Comparison of ENCODE assay signal across 7 mouse cellular contexts in the genomic region with DNA sequence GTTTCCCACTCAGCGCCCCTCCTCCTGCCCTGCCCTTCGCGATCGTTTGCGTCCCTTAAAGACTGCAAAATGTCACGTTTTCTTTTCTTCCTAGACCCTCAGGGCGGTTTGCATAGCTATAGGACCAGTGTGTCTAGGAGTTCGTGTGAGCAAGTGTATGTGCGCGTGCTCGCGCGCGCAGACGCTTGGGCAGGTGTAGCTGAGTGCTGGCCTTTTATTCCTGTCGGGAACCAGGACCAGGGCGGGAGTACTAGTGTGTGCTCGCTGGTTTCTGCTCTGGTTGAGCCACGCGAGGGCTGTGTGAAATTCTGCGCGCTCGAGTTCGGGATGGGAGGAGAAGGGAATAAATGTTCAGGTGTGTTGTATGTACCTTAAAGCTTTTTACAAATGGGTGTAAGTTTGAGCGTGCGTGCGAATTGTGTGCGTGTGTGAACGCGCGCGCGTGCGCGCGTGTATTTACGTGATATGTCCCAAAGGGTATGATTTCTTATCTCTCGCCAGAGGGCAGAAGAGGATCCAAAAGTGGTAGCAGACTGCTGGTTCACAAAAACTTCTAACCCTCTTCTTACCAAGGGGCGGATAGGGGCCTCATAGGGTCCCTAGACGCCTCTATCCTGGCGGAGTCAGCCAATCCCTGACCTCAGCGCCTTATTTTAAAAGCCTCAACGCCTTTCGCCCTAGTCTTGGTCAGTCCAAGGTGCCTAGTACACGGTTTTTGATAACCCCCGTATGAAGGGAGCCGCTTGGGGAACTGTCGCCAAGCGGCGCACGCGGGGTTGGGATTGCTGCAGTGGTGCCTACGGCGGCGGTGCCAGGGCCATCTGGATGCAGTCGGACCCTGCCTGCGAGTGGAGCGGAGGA. TPM values are rescaled to one million over a fixed set of nuclear protein-coding genes. Genes with fewer than 3 reads are reported as not detected.
DNase-seq lines count a peak whose midpoint lies in the region; ATAC-seq and TF ChIP-seq lines count a peak whose summit lies in the region.

No protein-coding gene starts in this region.

- peak overlapping the region; percentile 79 for H3K4me2 ChIP-seq in stomach, postnatal 0 days (replicated peaks; ENCODE audit: low read depth)

- no peak overlapping the region for H3K27ac ChIP-seq in embryonic facial prominence, embryonic 10.5 days (replicated peaks)
- H3K27ac ChIP-seq in stomach, postnatal 0 days (replicated peaks) = no peak overlapping the region

- DNase-seq in 3T3-L1 (ENCODE audit: low read depth, low spot score) = peak; percentile 58
- DNase-seq in embryonic facial prominence, embryonic 10.5 days (ENCODE audit: low spot score) = peak; percentile 61
- peak; percentile 57 to 77 for DNase-seq in left cerebral cortex, postnatal 25 days (ENCODE audit: low spot score in 2 of 2)
- DNase-seq in stomach, postnatal 0 days (ENCODE audit: low spot score) = no peak

- intact Hi-C loops in left cerebral cortex, postnatal 25 days (cut with DNase I) = loop anchor here (1.0 to 5.0 kb wide), 4 partner anchors 18 to 170 kb away; partner anchors contain the start of genes Tnks1bp1 and Zdhhc5

- TF ChIP-seq CTCF in stomach, postnatal 0 days (IDR thresholded peaks at IDR 0.05; ENCODE audit: low read depth) = peak; percentile 45

- no peaks in the 10 kb centered on the region for H3K9me3 ChIP-seq in embryonic facial prominence, embryonic 10.5 days
- H3K9me3 ChIP-seq in stomach, postnatal 0 days (ENCODE audit: control insufficient read depth, low read length) = no peaks in the 10 kb centered on the region

- peaks cover 90% of the 10 kb centered on the region for H3K27me3 ChIP-seq in embryonic facial prominence, embryonic 10.5 days (replicated peaks; ENCODE audit: low read depth, poor library complexity, severe bottlenecking)
- peaks cover 23% of the 10 kb centered on the region; the same call in 1 of the 2 replicates for H3K27me3 ChIP-seq in stomach, postnatal 0 days (ENCODE audit: control insufficient read depth, insufficient read depth, low read length)

- H3K9ac ChIP-seq in stomach, postnatal 0 days (ENCODE audit: low read length) = peak overlapping the region; percentile 36; the same call in 1 of the 2 replicates

- WGBS in embryonic facial prominence, embryonic 10.5 days = under 1% methylated on average over 58 of the region's 58 CpGs
- WGBS in stomach, postnatal 0 days = under 1% methylated on average over 58 of the region's 58 CpGs

- H3K4me3 ChIP-seq in embryonic facial prominence, embryonic 10.5 days = peak overlapping the region; percentile 67
- H3K4me3 ChIP-seq in stomach, postnatal 0 days (ENCODE audit: low read depth, low read length) = peak overlapping the region; percentile 51

- TF ChIP-seq EP300 in stomach, postnatal 0 days (optimal IDR thresholded peaks at IDR 0.05) = no peak

- H3K4me1 ChIP-seq in embryonic facial prominence, embryonic 10.5 days = peaks cover 68% of the 10 kb centered on the region
- H3K4me1 ChIP-seq in stomach, postnatal 0 days (replicated peaks; ENCODE audit: control insufficient read depth, insufficient read depth) = peaks cover 4% of the 10 kb centered on the region; the same call in 1 of the 2 replicates

- peak; percentile 31 for ATAC-seq in CD4-positive, CD25-positive, alpha-beta regulatory T cell, adult 4 months
- ATAC-seq in hematopoietic stem cell, adult 5-6 weeks (replicated peaks in 1 of 2; ENCODE audit: insufficient read depth in 1 of 2, low FRiP score in 2 of 2, low TSS enrichment in 1 of 2, low read depth in 1 of 2, poor library complexity in 2 of 2, severe bottlenecking in 2 of 2) = peak; percentile 27 to 35; a peak in 2 of 4 replicates
- ATAC-seq in megakaryocyte progenitor cell, adult 5-6 weeks (replicated peaks; ENCODE audit: poor library complexity) = peak; percentile 44
- ATAC-seq in stomach, postnatal 0 days (ENCODE audit: low FRiP score, low TSS enrichment) = no peak

- H3K36me3 ChIP-seq in embryonic facial prominence, embryonic 10.5 days (replicated peaks) = no peaks in the 10 kb centered on the region
- H3K36me3 ChIP-seq in stomach, postnatal 0 days (ENCODE audit: control insufficient read depth, insufficient read depth, low read length) = no peaks in the 10 kb centered on the region

RNA-seq across cellular contexts. Expression of gene Rtn4rl2, which starts 1.1 kb away (rescaled TPM):
- not detected for polyA plus RNA-seq in CD4-positive, CD25-positive, alpha-beta regulatory T cell, adult 4 months (2017; shearing (Covaris generic))
- 2.5 and 2.6 TPM in 2 replicates for polyA plus RNA-seq in embryonic facial prominence, embryonic 10.5 days (2016; fragmentation: Nextera tagmentation; extraction: Ambion mirVana)
- total RNA-seq in hematopoietic stem cell, adult 5-6 weeks (2017) = not detected in 2 replicates
- total RNA-seq in left cerebral cortex, postnatal 25 days (2021) = 100 to 1,000 TPM in 1 of 2 experiments, 10 to 100 TPM in 1; 87.6 to 102 TPM
- total RNA-seq in megakaryocyte progenitor cell, adult 5-6 weeks (2015) = not detected in 2 replicates
- not detected in 2 replicates for total RNA-seq in megakaryocyte progenitor cell, adult 5-6 weeks (2017)
- 0.41 and 0.53 TPM in 2 replicates for polyA plus RNA-seq in stomach, postnatal 0 days (2015; fragmentation: Nextera tagmentation; extraction: Ambion mirVana)

RNA-seq across cellular contexts. Expression of gene Slc43a3, which starts 48.7 kb away (rescaled TPM):
- 10 to 100 TPM in 1 of 2 experiments, 1 to 10 TPM in 1; 7.0 to 10.7 TPM for polyA plus RNA-seq in CD4-positive, CD25-positive, alpha-beta regulatory T cell, adult 4 months (2017; shearing (Covaris generic))
- 29.5 and 30.8 TPM in 2 replicates for polyA plus RNA-seq in embryonic facial prominence, embryonic 10.5 days (2016; fragmentation: Nextera tagmentation; extraction: Ambion mirVana)
- total RNA-seq in hematopoietic stem cell, adult 5-6 weeks (2017) = 58.4 and 73.4 TPM in 2 replicates
- under 1 TPM; 0.41 to 0.53 TPM for total RNA-seq in left cerebral cortex, postnatal 25 days (2021)
- 111 and 119 TPM in 2 replicates for total RNA-seq in megakaryocyte progenitor cell, adult 5-6 weeks (2015)
- total RNA-seq in megakaryocyte progenitor cell, adult 5-6 weeks (2017) = 94.2 and 94.7 TPM in 2 replicates
- 14.3 and 16.5 TPM in 2 replicates for polyA plus RNA-seq in stomach, postnatal 0 days (2015; fragmentation: Nextera tagmentation; extraction: Ambion mirVana)

RNA-seq across cellular contexts. Expression of gene Slc43a1, which starts 49.0 kb away (rescaled TPM):
- polyA plus RNA-seq in CD4-positive, CD25-positive, alpha-beta regulatory T cell, adult 4 months (2017; shearing (Covaris generic)) = 1 to 10 TPM; 3.8 to 4.7 TPM
- polyA plus RNA-seq in embryonic facial prominence, embryonic 10.5 days (2016; fragmentation: Nextera tagmentation; extraction: Ambion mirVana) = 30.4 and 35.4 TPM in 2 replicates
- 16.4 and 23.5 TPM in 2 replicates for total RNA-seq in hematopoietic stem cell, adult 5-6 weeks (2017)
- under 1 TPM; 0.18 to 0.69 TPM for total RNA-seq in left cerebral cortex, postnatal 25 days (2021)
- 25.7 and 33.4 TPM in 2 replicates for total RNA-seq in megakaryocyte progenitor cell, adult 5-6 weeks (2015)
- total RNA-seq in megakaryocyte progenitor cell, adult 5-6 weeks (2017) = 14.2 and 15.0 TPM in 2 replicates
- 5.1 and 5.4 TPM in 2 replicates for polyA plus RNA-seq in stomach, postnatal 0 days (2015; fragmentation: Nextera tagmentation; extraction: Ambion mirVana)

Comparison
In these comparisons a context has a peak if more than half of its experiments do, and no peak if none do; other contexts are left out.
1. RNA of gene Rtn4rl2, which starts 1.1 kb away (total RNA-seq): 87.6 to 102 TPM in left cerebral cortex, postnatal 25 days; not detected in hematopoietic stem cell, adult 5-6 weeks and not detected in megakaryocyte progenitor cell, adult 5-6 weeks; every median in the first group is over 10 times any median in the second.
2. RNA of gene Slc43a3, which starts 48.7 kb away (total RNA-seq): 94.2 to 119 TPM in megakaryocyte progenitor cell, adult 5-6 weeks and 58.4 to 73.4 TPM in hematopoietic stem cell, adult 5-6 weeks; 0.41 to 0.53 TPM in left cerebral cortex, postnatal 25 days; every median in the first group is over 10 times any median in the second.
3. RNA of gene Slc43a1, which starts 49.0 kb away (total RNA-seq): 14.2 to 33.4 TPM in megakaryocyte progenitor cell, adult 5-6 weeks and 16.4 to 23.5 TPM in hematopoietic stem cell, adult 5-6 weeks; 0.18 to 0.69 TPM in left cerebral cortex, postnatal 25 days; every median in the first group is over 4 times any median in the second.